Mouse (Mus musculus) right cerebral cortex, postnatal 25 days (tissue): ENCODE measurements at regions not wholly inside any gene's neighbourhood (a gene's known extent, or its start where the extent isn't known, plus 50 kb on each side); places are given as distances from the start of the nearest gene placed in this dataset.

Experiments
- DNase-seq: peaks from one replicate; pipeline ENCODE4 v3.0.0; 2022

- DNase-seq, result no peak
These were observed 183.8 kb downstream of the Dthd1 start for GRCm38 (mm10) chr5:62997464-62997863.

- DNase-seq, result no peak
These were observed 220.8 kb downstream of the Dthd1 start for GRCm38 (mm10) chr5:63034446-63034845.

- no peak for DNase-seq
These were observed 232.1 kb downstream of the Dthd1 start for GRCm38 (mm10) chr5:63045751-63046150.

- DNase-seq, result no peak
These were observed 249.7 kb downstream of the Dthd1 start for GRCm38 (mm10) chr5:63063301-63063700.

- no peak for DNase-seq
These were observed 253.2 kb downstream of the Dthd1 start for GRCm38 (mm10) chr5:63066872-63067271.

GRCm38 (mm10) chr5:63098129-63098528 is 284.5 kb downstream of the Dthd1 start:
- no peak for DNase-seq

GRCm38 (mm10) chr5:63132552-63132951 is 318.9 kb downstream of the Dthd1 start:
- peak; percentile 8 for DNase-seq

GRCm38 (mm10) chr5:63137957-63138356 is 324.3 kb downstream of the Dthd1 start:
- no peak for DNase-seq

GRCm38 (mm10) chr5:63169687-63170086 is 356.1 kb downstream of the Dthd1 start:
- peak; percentile 38 for DNase-seq

GRCm38 (mm10) chr5:63170493-63170892 is 356.9 kb downstream of the Dthd1 start:
- no peak for DNase-seq

- DNase-seq, result no peak
These were observed 399.8 kb downstream of the Dthd1 start for GRCm38 (mm10) chr5:63213381-63213780.

GRCm38 (mm10) chr5:63219467-63219866 is 405.8 kb downstream of the Dthd1 start:
- DNase-seq, result no peak

GRCm38 (mm10) chr5:63262568-63262967 is 386.3 kb upstream of the Nwd2 start:
- DNase-seq, result no peak
